Mouse (Mus musculus): ENCODE data around the gene Olfr1477. TPM values are rescaled to one million over a fixed set of nuclear protein-coding genes. Genes with fewer than 3 reads are reported as not detected.

Gene Olfr1477
- polyA plus RNA-seq (2014; fragmentation: Illumina TruSeq; extraction: RNeasy Lipid Tissue Mini Kit (QIAGEN cat#74804); ENCODE audit: low read depth, low replicate concordance): not detected

DNA sequence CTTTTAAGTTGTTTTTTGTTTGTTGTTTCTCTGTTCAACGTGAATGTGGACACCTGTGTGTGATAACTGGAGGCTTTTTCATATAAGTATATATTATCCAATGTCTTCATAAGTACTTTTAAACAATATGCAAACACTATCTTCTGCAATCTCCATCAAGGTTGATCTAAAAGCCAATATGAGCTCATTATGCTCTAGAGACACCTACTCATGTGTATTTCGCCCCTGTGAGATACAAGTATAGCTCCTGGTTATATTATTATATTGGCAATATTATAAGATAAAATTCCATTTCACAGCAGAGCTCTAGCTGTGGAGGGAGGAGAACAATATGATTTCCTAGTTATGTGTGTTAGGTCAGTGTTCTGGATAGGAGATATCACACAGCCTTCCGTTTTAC lies at the start of gene Olfr1477:
Gene Olfr1477, plus strand, starts transcription at position 301 of the 400 bp plus-strand sequence.

DNA sequence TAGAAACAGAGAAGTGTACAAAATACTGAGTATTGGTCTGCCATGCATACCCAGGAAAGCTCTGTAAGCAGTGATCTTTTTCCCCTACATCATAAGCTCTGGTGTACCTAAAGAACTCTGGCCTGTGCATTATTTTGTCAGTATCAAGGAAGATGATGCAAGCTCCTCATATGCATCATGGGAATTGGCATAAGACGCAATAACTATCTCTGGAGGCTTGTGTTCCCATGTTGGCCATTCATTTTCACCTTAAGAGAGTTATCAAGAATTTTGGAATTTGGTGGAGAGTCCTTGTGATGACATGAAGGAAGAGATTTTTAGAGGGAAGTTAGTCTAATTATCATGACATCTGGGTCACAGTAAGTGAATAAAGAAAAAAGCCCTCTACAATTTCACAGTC lies 44.4 kb upstream of the Olfr1477 start, which contains the start of gene Olfr1472:
Gene Olfr1472, minus strand, starts transcription at position 101 of the 400 bp plus-strand sequence.

DNA sequence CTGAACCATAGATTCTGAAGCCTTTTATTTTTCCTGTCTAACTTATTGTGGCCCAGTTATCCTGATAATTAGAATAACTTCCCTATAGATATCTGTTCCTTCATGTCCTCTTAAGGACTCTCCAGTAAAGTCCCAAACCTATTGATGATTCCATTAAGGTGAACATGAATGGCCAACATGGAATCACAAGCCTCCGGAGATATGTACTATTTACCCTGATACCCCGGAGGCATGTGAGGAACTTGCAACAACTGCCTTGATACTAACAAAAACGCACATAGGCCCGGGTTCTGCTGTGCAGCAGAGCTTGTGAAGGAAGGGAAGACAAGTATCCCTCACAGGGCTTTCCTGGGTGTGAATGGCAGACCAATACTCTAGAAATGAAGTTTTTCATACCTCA lies 31.1 kb upstream of the Olfr1477 start, which contains the start of gene Olfr1474:
Gene Olfr1474, plus strand, starts transcription at position 301 of the 400 bp plus-strand sequence.

DNA sequence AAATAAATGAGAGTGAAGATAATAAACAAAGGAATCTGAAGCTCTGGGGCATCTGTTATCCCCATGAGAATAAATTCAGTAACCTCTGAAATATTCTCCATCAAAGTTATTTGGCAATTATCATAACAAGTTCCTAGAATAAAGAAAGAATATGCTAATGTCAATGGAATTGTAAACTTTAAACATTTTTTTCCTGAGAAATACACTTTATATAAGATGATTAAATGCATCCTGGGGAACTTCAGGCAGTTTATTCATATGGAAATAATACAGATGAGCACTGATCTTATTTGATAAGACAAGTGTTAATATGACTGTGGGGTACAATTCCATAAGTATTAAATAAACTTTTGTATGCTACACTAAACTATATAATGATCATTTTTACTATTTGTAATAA lies 20.2 kb upstream of the Olfr1477 start, which contains the start of gene Olfr1475:
Gene Olfr1475, minus strand, starts transcription at position 101 of the 400 bp plus-strand sequence.

GRCm38 (mm10) chr19:13527613-13528012 lies 27.3 kb downstream of the Olfr1477 start, which contains the start of gene Olfr1480:
Gene Olfr1480, plus strand, starts transcription at chr19:13527913.

Other genes with a start within 250 kb of the Olfr1477 start
- gene Olfr1465, start 185.0 kb upstream of the Olfr1477 start, polyA plus RNA-seq (2014; fragmentation: Illumina TruSeq; extraction: RNeasy Lipid Tissue Mini Kit (QIAGEN cat#74804); ENCODE audit: low read depth, low replicate concordance): not detected
- gene Olfr1466, start 161.7 kb upstream of the Olfr1477 start, polyA plus RNA-seq (2014; fragmentation: Illumina TruSeq; extraction: RNeasy Lipid Tissue Mini Kit (QIAGEN cat#74804); ENCODE audit: low read depth, low replicate concordance): not detected
- gene Olfr1467, start 138.3 kb upstream of the Olfr1477 start, polyA plus RNA-seq (2014; fragmentation: Illumina TruSeq; extraction: RNeasy Lipid Tissue Mini Kit (QIAGEN cat#74804); ENCODE audit: low read depth, low replicate concordance): not detected
- not detected for gene Olfr1469, start 92.7 kb upstream of the Olfr1477 start, polyA plus RNA-seq (2014; fragmentation: Illumina TruSeq; extraction: RNeasy Lipid Tissue Mini Kit (QIAGEN cat#74804); ENCODE audit: low read depth, low replicate concordance)
- gene Olfr1471, start 57.1 kb upstream of the Olfr1477 start, polyA plus RNA-seq (2014; fragmentation: Illumina TruSeq; extraction: RNeasy Lipid Tissue Mini Kit (QIAGEN cat#74804); ENCODE audit: low read depth, low replicate concordance): not detected
- not detected for gene Olfr1472, start 44.5 kb upstream of the Olfr1477 start, polyA plus RNA-seq (2014; fragmentation: Illumina TruSeq; extraction: RNeasy Lipid Tissue Mini Kit (QIAGEN cat#74804); ENCODE audit: low read depth, low replicate concordance)
- not detected for gene Olfr1474, start 31.0 kb upstream of the Olfr1477 start, polyA plus RNA-seq (2014; fragmentation: Illumina TruSeq; extraction: RNeasy Lipid Tissue Mini Kit (QIAGEN cat#74804); ENCODE audit: low read depth, low replicate concordance)
- gene Olfr1475, start 20.4 kb upstream of the Olfr1477 start, polyA plus RNA-seq (2014; fragmentation: Illumina TruSeq; extraction: RNeasy Lipid Tissue Mini Kit (QIAGEN cat#74804); ENCODE audit: low read depth, low replicate concordance): not detected
- gene Olfr1480, start 27.4 kb downstream of the Olfr1477 start, polyA plus RNA-seq (2014; fragmentation: Illumina TruSeq; extraction: RNeasy Lipid Tissue Mini Kit (QIAGEN cat#74804); ENCODE audit: low read depth, low replicate concordance): not detected
- gene Olfr1484, start 83.0 kb downstream of the Olfr1477 start, polyA plus RNA-seq (2014; fragmentation: Illumina TruSeq; extraction: RNeasy Lipid Tissue Mini Kit (QIAGEN cat#74804); ENCODE audit: low read depth, low replicate concordance): not detected
- not detected for gene Olfr1487, start 116.8 kb downstream of the Olfr1477 start, polyA plus RNA-seq (2014; fragmentation: Illumina TruSeq; extraction: RNeasy Lipid Tissue Mini Kit (QIAGEN cat#74804); ENCODE audit: low read depth, low replicate concordance)
- gene Olfr1489, start 131.1 kb downstream of the Olfr1477 start, polyA plus RNA-seq (2014; fragmentation: Illumina TruSeq; extraction: RNeasy Lipid Tissue Mini Kit (QIAGEN cat#74804); ENCODE audit: low read depth, low replicate concordance): not detected
- gene Olfr1490, start 150.5 kb downstream of the Olfr1477 start, polyA plus RNA-seq (2014; fragmentation: Illumina TruSeq; extraction: RNeasy Lipid Tissue Mini Kit (QIAGEN cat#74804); ENCODE audit: low read depth, low replicate concordance): not detected
- not detected for gene Olfr1491, start 196.7 kb downstream of the Olfr1477 start, polyA plus RNA-seq (2014; fragmentation: Illumina TruSeq; extraction: RNeasy Lipid Tissue Mini Kit (QIAGEN cat#74804); ENCODE audit: low read depth, low replicate concordance)
- gene Olfr1493-ps1, start 222.7 kb downstream of the Olfr1477 start, polyA plus RNA-seq (2014; fragmentation: Illumina TruSeq; extraction: RNeasy Lipid Tissue Mini Kit (QIAGEN cat#74804); ENCODE audit: low read depth, low replicate concordance): not detected
- not detected for gene Olfr1494, start 239.2 kb downstream of the Olfr1477 start, polyA plus RNA-seq (2014; fragmentation: Illumina TruSeq; extraction: RNeasy Lipid Tissue Mini Kit (QIAGEN cat#74804); ENCODE audit: low read depth, low replicate concordance)

Data from adrenal gland, adult 10 weeks (tissue).